Mouse (Mus musculus): ENCODE measurements around the gene Gm28041.
"Not testable (repeated sequence)": the region's sequence is repeated elsewhere in the genome, so short reads cannot be mapped to it uniquely, and the experiment has no call there.

The Gm28041 gene

GRCm38 (mm10) chr13:67375050-67375911, at the start of gene Gm28041, which contains the start of gene Zfp456:
Gm28041 (minus strand) TSS chr13:67375733.
Zfp456 (minus strand) TSS chr13:67375810.
- DNase-seq = peak; percentile 79

- not testable (repeated sequence) for DNase-seq
Measured at GRCm38 (mm10) chr13:67422532-67422931, 47.0 kb upstream of the Gm28041 start.

GRCm38 (mm10) chr13:67421207-67421857, 45.8 kb upstream of the Gm28041 start, which contains the start of gene Zfp459:
Zfp459 (minus strand) TSS chr13:67421418.
- peak; percentile 36 for DNase-seq

GRCm38 (mm10) chr13:67420558-67421206, 45.1 kb upstream of the Gm28041 start:
- DNase-seq = no peak

GRCm38 (mm10) chr13:67416811-67417210, 41.3 kb upstream of the Gm28041 start:
- DNase-seq = no peak

- no peak for DNase-seq
Measured at GRCm38 (mm10) chr13:67415759-67416158, 40.2 kb upstream of the Gm28041 start.

GRCm38 (mm10) chr13:67413634-67414033, 38.1 kb upstream of the Gm28041 start:
- DNase-seq = not testable (repeated sequence)

GRCm38 (mm10) chr13:67399183-67399903, 23.8 kb upstream of the Gm28041 start, which contains the start of gene Zfp429:
Zfp429 (minus strand) TSS chr13:67399819.
- peak; percentile 82 for DNase-seq

- DNase-seq = not testable (repeated sequence)
Measured at GRCm38 (mm10) chr13:67376255-67376654, 722 bp upstream of the Gm28041 start.

GRCm38 (mm10) chr13:67360131-67360744, 15.3 kb downstream of the Gm28041 start, which contains the start of the genes Gm28044 and Zfp953:
Gm28044 (minus strand) TSS chr13:67360536.
Zfp953 (minus strand) TSS chr13:67360605.
- peak; percentile 94 for DNase-seq

- no peak for DNase-seq
Measured at GRCm38 (mm10) chr13:67351854-67352253, 23.7 kb downstream of the Gm28041 start.

GRCm38 (mm10) chr13:67343422-67343821, 32.1 kb downstream of the Gm28041 start:
- DNase-seq = no peak

- DNase-seq = no peak
Measured at GRCm38 (mm10) chr13:67332877-67333276, 42.7 kb downstream of the Gm28041 start.

- DNase-seq = peak; percentile 94
Measured at GRCm38 (mm10) chr13:67332019-67332724, 43.4 kb downstream of the Gm28041 start, which contains the start of gene Zfp595. Zfp595 (minus strand) TSS chr13:67332570.

- peak; percentile 17 for DNase-seq
Measured at GRCm38 (mm10) chr13:67306718-67307117, 68.8 kb downstream of the Gm28041 start.

GRCm38 (mm10) chr13:67305822-67306672, 69.5 kb downstream of the Gm28041 start, which contains the start of gene Zfp457:
Zfp457 (minus strand) TSS chr13:67306485.
- DNase-seq = peak; percentile 92
